Mouse (Mus musculus): Measurements from ENCODE around the gene Pced1a.

GRCm38 (mm10) chr2:130442162-130442561, 17.7 kb upstream of the Pced1a start:
- TF ChIP-seq CTCF (IDR thresholded peaks at IDR 0.05; ENCODE audit: borderline replicate concordance, extremely low read depth, insufficient read depth, insufficient read length): no peak
- no peak for TF ChIP-seq POLR2A (IDR thresholded peaks at IDR 0.05; ENCODE audit: borderline replicate concordance, extremely low read depth, insufficient read depth, insufficient read length, poor library complexity, severe bottlenecking)
